Mouse (Mus musculus) layer of hippocampus, adult 9-10 months (tissue): ENCODE results near the gene Lrmda.

Experiments
- DNase-seq: peaks from one replicate; pipeline ENCODE4 v3.0.0; 2022; ENCODE audit warnings: low spot score

The Lrmda gene

GRCm38 (mm10) chr14:22413220-22413619, 393.7 kb downstream of the Lrmda start:
- no peak for DNase-seq

GRCm38 (mm10) chr14:22417706-22418105, 398.2 kb downstream of the Lrmda start:
- DNase-seq: no peak

- DNase-seq: no peak
Measured at GRCm38 (mm10) chr14:22421668-22422067, 402.2 kb downstream of the Lrmda start.

DNA sequence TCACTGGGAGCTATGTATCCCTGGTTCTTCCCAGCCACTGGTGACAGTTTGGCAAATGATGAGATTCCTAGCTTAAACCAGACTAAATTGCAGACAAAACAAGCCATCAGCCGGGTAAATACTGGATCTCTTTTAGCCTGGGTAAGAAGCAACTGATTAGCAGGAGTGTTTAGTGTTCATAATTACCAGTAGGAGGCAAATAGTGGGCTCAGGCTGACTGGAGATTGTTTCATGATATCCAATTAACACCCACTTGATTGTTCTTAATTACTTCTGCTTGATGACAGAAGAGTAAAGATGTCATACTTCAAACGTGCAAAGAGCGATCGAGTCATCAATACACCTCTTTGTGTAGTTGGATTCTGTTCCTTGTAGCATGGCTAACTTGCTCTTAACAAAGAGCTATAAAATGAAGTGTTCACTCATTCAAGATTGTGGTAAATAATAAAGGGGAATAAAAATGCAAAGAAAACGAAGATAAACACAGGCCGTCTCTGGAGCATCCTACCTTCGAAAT, 405.6 kb downstream of the Lrmda start:
- no peak for DNase-seq

DNA sequence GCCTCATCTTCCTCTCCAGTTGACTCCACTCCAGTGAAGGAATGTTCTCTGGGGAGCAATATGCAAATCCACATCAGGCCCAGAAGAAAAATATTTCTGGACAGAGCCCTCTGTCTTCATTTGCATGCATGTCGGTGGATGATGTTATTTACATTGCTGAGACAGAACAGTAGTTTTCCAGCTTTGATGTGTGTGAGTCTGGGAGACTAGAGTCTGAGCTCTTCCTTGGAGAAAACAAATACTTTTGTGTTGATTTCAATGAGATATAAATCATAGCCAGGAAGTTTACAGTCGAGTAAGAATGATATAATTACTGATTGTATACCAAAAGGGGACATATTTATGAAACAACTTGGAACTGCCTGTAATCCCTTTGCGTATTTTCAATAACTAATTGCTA, 415.9 kb downstream of the Lrmda start:
- no peak for DNase-seq

DNA sequence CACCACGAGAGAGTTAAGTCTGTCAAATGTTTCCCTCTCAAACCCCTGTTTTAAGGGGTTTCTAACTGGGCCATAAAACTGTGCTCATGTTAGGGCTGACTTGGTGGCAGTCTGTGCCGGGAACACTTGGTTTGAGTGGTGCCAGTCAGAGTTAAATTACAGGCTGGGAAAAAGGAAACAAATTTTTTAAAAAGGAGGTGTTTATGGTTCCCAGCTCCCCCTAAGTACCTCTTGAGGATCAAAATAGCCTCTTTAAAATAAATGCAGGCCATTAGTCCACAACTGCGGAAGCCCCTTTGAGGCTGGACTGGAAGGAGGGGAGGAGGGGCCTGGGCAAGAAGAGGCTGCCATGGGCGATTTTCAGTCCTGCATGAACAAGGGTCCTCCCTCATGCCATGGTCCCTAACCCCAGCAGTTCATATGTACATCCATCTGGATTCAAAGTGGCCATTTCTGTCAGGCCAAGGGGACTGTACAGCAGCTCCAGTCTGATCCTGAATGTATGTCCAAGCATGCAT, 416.4 kb downstream of the Lrmda start:
- no peak for DNase-seq

DNA sequence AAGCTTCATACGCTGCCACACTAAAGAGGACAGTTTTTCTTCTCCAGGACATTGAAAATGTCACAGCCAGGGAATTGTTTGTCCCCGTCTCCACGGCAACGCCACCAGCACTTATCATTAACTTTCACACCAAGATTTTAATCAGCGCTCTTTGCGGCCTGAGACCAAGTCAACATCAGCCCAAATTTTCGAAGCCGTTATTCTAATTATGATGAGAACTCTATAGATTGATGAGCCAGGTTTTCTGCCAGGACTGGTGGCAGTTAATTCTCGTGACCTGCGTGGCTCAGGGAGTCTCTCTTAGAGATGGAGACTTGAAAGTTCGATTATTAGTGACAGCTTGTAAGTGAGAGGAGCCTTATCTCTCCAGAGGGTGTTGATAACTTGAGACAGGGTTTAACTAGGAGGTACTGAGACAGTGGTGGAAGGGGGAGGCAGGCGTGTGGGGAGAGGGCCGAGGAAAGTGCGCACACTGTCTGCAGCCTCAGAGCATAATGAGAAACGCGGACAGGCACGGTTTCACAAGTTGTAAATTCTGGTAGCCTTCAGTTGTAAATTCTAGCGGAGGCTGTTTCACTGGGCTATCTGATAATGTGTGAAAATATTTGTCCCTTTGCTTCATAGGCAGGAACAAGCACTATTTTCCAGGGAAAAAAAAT, 421.0 kb downstream of the Lrmda start:
- no peak for DNase-seq

DNA sequence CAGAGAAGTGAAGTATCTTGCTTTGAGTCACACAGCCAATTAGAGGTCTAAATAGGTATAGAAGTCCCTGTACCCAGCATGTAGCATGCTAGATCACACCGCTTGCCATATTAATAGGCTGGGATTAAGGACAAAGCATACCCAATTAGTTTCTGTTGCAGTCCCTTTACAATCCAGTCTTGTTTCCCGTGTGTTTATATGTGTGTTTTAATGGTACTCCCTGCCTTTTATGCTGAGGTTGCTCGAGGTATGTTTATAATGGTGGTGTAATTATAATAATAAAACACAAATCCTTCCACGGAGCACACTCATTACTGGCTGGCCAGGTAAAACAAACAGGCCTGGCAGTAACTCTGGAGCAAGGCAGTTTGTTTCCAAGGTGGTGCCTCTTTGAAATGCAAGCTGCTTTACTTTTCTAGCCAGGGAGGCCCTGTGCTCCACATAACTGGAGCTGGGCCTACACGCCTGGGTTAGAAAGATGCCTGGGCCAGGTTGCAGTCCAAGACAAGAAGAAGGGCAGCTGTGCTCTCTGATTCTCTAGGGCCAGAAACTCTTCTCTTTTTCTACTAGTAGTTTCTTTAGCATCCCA, 422.4 kb downstream of the Lrmda start:
- no peak for DNase-seq

GRCm38 (mm10) chr14:22442719-22443118, 423.2 kb downstream of the Lrmda start:
- no peak for DNase-seq

GRCm38 (mm10) chr14:22444541-22444940, 425.0 kb downstream of the Lrmda start:
- no peak for DNase-seq

GRCm38 (mm10) chr14:22445161-22445821, 425.8 kb downstream of the Lrmda start:
- DNase-seq: no peak

DNA sequence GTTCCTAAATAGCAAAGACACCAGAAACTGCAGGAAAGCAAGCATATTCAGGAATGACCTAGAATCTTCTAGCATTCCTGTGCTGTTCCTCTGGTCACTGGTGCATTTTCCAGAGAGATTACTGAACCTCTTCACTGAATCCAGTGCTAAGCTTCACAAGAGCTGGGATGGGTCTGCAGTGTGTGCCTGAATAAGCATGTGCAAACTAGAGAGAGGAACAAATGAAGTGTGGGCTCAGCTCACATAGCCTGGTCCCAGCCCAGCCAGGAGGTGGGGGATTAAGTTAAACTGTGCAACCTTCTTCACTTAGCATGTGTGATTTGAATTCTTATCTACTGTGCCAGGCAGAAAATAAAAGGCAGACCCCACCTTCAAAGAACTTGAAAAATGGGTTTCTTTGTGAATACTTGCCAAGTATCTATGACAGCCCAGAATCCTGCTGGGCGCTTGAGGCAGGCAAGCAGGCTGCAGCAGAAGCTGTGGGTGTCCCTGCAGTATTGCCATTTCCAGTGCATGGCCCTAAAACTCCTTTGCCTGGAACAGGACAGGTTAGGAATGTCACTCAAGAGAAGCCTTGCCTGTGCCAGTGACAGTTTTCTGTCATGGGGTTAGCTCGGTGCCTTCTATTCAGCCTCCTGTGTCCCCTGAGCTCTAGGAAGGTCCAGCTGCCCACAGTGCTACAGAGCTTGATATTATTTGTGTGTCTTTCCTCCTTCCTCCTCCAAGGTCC, 426.5 kb downstream of the Lrmda start:
- DNase-seq: no peak

- no peak for DNase-seq
Measured at GRCm38 (mm10) chr14:22451603-22452002, 432.1 kb downstream of the Lrmda start.

DNA sequence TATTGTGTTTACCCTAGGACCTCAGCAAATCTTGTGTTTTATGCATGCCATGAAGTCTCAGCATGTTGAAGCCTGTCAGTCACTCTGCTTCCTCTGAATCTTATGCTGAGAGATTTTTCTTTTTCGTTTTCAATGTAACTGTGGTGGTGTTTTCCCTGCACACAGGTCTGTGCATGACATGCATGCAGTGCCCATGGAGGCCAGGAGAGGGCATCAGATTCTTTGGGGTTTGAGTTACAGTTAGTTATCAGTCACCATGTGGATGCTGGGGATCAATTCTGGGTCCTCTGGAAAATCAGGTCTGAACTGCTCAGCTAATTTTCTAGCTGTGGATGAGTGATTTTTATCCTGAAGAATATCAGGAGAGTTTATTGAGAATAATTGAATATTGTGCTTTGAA, 444.8 kb downstream of the Lrmda start:
- no peak for DNase-seq

DNA sequence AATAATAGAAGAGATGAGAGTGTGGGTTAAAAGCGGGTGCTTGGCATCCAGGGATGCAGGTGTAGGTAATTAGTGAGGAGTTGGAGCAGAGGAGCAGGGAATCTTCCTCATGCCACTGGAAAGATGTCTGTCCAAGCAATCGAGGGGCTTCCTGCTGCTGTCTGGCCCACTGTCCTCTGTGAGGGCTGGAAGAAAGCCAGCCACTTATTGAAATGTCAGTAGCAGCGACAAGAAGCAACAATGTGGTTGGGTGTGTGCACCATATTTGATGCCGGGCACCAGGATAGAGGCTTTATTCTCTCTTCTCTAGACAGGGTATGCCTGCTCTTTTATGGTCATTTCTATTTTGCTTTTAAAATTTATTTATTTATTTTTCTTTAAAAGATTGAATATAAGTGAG, 451.5 kb downstream of the Lrmda start:
- DNase-seq: no peak

DNA sequence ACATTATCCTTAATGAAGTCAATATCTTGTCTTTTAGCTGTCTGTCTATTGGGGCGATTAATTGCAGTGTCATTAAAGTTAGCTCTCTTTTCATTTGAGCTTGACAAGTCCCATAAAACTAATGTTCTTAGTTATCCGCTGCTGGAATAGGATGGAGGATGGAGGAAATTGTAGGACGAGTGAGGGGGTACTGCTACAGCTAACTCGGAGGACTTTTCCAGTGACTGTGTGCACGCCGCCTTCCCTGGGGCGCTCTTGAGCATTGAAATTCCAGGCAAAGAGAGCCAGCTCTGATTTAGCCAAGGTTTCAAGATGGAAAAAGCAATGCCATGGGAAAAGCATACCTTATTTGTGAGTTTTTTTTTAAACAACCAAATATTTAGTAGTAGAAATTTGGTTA, 453.9 kb downstream of the Lrmda start:
- DNase-seq: no peak

GRCm38 (mm10) chr14:22473991-22474390, 454.5 kb downstream of the Lrmda start:
- DNase-seq: no peak

DNA sequence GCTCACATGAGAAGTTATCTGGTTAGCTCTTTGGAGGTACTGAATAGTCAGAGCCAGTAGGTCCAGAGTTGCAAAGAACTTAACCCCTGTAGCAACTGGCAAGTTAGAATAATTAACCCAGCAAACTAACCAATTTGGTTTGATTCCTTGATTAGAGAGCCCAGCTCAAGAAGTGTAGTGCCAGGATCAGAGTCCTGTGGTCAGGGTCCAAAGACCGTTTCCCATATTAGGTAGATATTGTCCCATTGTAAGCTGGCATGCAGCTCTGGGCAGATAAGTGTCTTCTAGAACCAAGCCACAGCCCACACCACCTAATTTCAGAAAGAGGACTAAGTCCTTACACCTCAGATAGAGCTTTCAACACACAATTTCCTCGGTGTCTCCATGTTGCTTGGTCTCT, 473.8 kb downstream of the Lrmda start:
- DNase-seq: no peak

- DNase-seq: no peak
Measured at GRCm38 (mm10) chr14:22494290-22494689, 474.8 kb downstream of the Lrmda start.

DNA sequence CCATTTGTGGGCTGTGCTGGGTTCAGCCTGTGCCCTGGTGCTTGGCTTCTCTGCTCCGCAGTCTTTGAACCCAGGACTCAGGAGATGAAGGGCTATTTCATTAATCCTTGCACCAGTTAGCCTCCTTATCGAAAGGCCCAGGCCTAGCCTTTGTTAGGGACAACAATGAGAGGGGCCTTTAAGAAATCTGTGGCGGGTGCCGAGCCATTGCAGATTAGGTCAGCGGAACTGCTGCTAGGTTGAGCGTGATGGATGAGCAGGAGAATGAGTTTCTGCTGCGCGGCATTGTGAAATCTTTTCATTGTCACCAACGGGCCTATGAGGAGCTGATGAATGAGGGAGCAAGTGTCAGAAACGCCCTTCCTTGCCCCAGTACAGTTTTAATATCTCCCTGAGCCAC, 475.4 kb downstream of the Lrmda start:
- no peak for DNase-seq

DNA sequence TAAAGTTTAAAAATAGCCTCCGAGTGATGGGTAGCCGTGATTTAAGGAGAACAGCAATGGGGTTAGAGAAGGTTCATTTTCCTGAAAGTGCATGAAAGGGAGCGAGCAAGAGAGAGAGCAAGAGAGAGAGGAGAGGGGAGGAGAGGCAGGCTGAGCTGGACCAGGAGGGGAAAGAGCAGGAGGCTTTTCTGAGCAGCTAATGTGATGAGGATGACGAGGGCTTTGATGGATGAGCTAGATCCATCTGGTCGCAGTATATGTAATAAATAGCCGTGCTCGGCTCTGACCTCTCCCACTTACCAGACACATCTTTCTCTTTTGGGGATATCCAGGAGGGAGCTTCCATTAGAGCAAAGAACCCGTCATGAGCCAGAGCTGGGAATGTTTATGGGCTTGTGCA, 475.8 kb downstream of the Lrmda start:
- DNase-seq: no peak

DNA sequence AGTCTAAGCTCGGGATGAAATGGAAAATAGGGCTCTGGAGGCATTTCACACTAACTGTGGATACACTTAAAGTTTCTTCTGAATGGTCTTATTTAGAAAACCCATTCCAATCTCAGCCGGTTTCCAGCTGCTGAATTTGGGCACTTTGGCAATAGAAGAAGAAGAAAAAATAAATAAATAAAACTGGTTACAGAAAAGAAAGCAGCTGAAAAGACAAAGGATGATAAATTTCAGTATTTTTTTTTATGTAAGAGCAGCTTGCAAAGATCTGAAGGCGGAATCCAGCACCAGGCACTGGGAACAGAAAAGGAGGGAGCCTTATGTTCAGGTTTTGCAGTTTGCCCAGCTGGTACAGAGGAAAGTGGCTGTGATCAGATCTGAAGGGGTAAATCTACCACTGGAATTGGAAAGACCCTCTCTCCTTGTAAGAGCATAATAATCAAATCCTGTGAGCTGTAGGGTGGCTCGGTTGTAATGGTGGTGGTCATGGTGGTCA, 478.2 kb downstream of the Lrmda start:
- DNase-seq: peak; percentile 5
